Comparison of ENCODE assay signal across 8 mouse cellular contexts in genomic region chr14:105482644-105483351, GRCm38 (mm10).
DNase-seq lines count a peak whose midpoint lies in the region; ATAC-seq and TF ChIP-seq lines count a peak whose summit lies in the region.

No protein-coding gene starts in this region.

- no peak for DNase-seq in frontal cortex, postnatal 25 days (ENCODE audit: low spot score in 2 of 2)
- peak; percentile 47 to 50 for DNase-seq in B cell, adult 2 months
- DNase-seq in embryonic facial prominence, embryonic 11.5 days (ENCODE audit: low spot score) = peak; percentile 44
- peak; percentile 71 for DNase-seq in hindbrain, postnatal 0 days (ENCODE audit: low spot score)
- no peak for DNase-seq in urinary bladder, postnatal 10 days (ENCODE audit: low spot score)
- no peak for DNase-seq in thymus, postnatal 10 days (ENCODE audit: low spot score in 2 of 2)

- no peak overlapping the region for H3K27ac ChIP-seq in embryonic facial prominence, embryonic 11.5 days (replicated peaks; ENCODE audit: low read depth, low read length)
- H3K27ac ChIP-seq in hindbrain, postnatal 0 days = peak overlapping the region; percentile 80

- no peaks in the 10 kb centered on the region for H3K27me3 ChIP-seq in embryonic facial prominence, embryonic 11.5 days (ENCODE audit: control insufficient read depth, insufficient read depth, low read length)
- no peaks in the 10 kb centered on the region for H3K27me3 ChIP-seq in hindbrain, postnatal 0 days (ENCODE audit: insufficient read depth, low read length)
- H3K27me3 ChIP-seq in megakaryocyte, embryonic 14.5 days (replicated peaks) = peaks cover 6% of the 10 kb centered on the region

- ATAC-seq in frontal cortex, adult (ENCODE audit: low TSS enrichment) = peak; percentile 66
- 0 out of 2 replicates have a peak, but pooled peaks have one; percentile 15 for ATAC-seq in embryonic facial prominence, embryonic 11.5 days (replicated peaks; ENCODE audit: insufficient number of reproducible peaks, low FRiP score, low TSS enrichment, low read depth)
- peak; percentile 79 for ATAC-seq in hindbrain, postnatal 0 days

- 5% methylated on average over 16 of the region's 16 CpGs for WGBS in embryonic facial prominence, embryonic 11.5 days
- under 1% methylated on average over 16 of the region's 16 CpGs for WGBS in hindbrain, postnatal 0 days

- no peaks in the 10 kb centered on the region for H3K9me3 ChIP-seq in embryonic facial prominence, embryonic 11.5 days (replicated peaks; ENCODE audit: control insufficient read depth, low read length)
- H3K9me3 ChIP-seq in hindbrain, postnatal 0 days (ENCODE audit: low read length) = no peaks in the 10 kb centered on the region
- H3K9me3 ChIP-seq in megakaryocyte, embryonic 14.5 days = 0 out of 2 replicates have a peak, but pooled peaks cover 5% of the 10 kb centered on the region

- peak overlapping the region; percentile 46 for H3K9ac ChIP-seq in embryonic facial prominence, embryonic 11.5 days (replicated peaks; ENCODE audit: low read length)
- peak overlapping the region; percentile 28 for H3K9ac ChIP-seq in hindbrain, postnatal 0 days (replicated peaks; ENCODE audit: low read length)

- H3K4me3 ChIP-seq in embryonic facial prominence, embryonic 11.5 days (ENCODE audit: low read depth, low read length) = peak overlapping the region; percentile 17; the same call in 1 of the 2 replicates
- H3K4me3 ChIP-seq in hindbrain, postnatal 0 days (ENCODE audit: low read length) = peak overlapping the region; percentile 36
- H3K4me3 ChIP-seq in megakaryocyte, embryonic 14.5 days (replicated peaks) = peak overlapping the region; percentile 88

- H3K4me1 ChIP-seq in embryonic facial prominence, embryonic 11.5 days (ENCODE audit: control insufficient read depth, insufficient read depth, low read length) = no peaks in the 10 kb centered on the region
- no peaks in the 10 kb centered on the region for H3K4me1 ChIP-seq in hindbrain, postnatal 0 days (ENCODE audit: insufficient read depth, low read length)
- peaks cover 15% of the 10 kb centered on the region for H3K4me1 ChIP-seq in megakaryocyte, embryonic 14.5 days

- peak overlapping the region; percentile 19 for H3K4me2 ChIP-seq in embryonic facial prominence, embryonic 11.5 days (ENCODE audit: low read depth, low read length)
- peak overlapping the region; percentile 63 for H3K4me2 ChIP-seq in hindbrain, postnatal 0 days (ENCODE audit: low read depth, low read length)

- H3K36me3 ChIP-seq in embryonic facial prominence, embryonic 11.5 days (replicated peaks; ENCODE audit: control insufficient read depth, insufficient read depth, low read depth, low read length) = no peaks in the 10 kb centered on the region
- H3K36me3 ChIP-seq in hindbrain, postnatal 0 days (ENCODE audit: insufficient read depth, low read length) = no peaks in the 10 kb centered on the region
- no peaks in the 10 kb centered on the region for H3K36me3 ChIP-seq in megakaryocyte, embryonic 14.5 days (replicated peaks; ENCODE audit: low read length)

- no peak for TF ChIP-seq CTCF in hindbrain, postnatal 0 days (IDR thresholded peaks at IDR 0.05; ENCODE audit: low read depth)

Comparison
In these comparisons a context has a peak if more than half of its experiments do, and no peak if none do; other contexts are left out.
1. ATAC-seq: peak in every context shown above with its lines; median percentile 79 in hindbrain, postnatal 0 days; 66 in frontal cortex, adult; 15 in embryonic facial prominence, embryonic 11.5 days.
2. DNase-seq: peak in B cell, adult 2 months (2 of 2), embryonic facial prominence, embryonic 11.5 days (single experiment) and hindbrain, postnatal 0 days (single experiment); none in frontal cortex, postnatal 25 days (0 of 2), urinary bladder, postnatal 10 days (single experiment) and thymus, postnatal 10 days (0 of 2).
3. H3K4me3 ChIP-seq: peak in every context shown above with its lines; median percentile 88 in megakaryocyte, embryonic 14.5 days; 36 in hindbrain, postnatal 0 days; 17 in embryonic facial prominence, embryonic 11.5 days.